Mouse (Mus musculus): ENCODE measurements at regions not wholly inside any gene's neighbourhood (a gene's known extent, or its start where the extent isn't known, plus 50 kb on each side); places are given as distances from the start of the nearest gene placed in this dataset.
"Not testable (repeated sequence)": the region's sequence is repeated elsewhere in the genome, so short reads cannot be mapped to it uniquely, and the experiment has no call there.

DNA sequence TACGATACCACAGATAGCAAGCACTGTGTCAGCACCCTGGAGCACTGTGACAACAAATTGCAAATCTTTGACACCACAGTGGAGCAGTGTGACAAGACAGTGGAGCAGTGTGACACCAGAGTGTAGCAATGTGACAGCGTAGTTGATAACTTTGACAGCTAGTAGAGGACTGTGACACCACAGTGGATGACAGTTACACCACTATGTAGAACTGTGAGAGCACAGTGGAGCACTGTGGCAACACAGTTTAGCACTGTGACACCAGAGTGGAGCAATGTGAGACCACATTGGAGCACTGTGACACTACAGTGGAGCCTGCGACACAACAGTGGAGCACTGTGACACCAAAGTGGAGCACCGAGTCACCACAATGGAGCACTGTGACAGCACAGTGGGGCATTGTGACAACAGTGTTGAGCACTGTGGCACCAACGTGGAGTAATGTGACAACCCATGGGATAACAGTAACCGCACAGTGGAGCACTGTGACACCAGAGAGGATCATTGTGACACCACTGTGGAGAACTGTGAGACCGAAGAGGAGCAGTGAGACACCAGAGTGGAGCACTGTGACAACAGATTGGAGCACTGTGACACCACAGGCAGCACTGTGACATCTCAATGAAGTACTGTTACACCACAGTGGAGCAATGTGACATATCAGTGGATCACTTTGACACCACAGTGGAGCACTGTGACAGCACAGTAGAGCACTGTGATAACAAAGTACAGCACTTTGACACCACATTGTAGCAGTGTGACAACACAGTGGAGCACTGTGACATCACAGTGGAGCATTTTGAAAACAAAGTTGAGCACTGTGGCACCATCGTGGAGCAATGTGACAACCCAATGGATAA, 83.7 kb upstream of the Vmn1r2 start:
- ATAC-seq (ENCODE audit: extremely low read depth, insufficient number of reproducible peaks, low FRiP score, poor library complexity, severe bottlenecking), result no peak
- Histone ChIP-seq H3K27me3 (ENCODE audit: insufficient read depth, low read length) (no peaks in the 10 kb centered on the region), H3K4me1 (ENCODE audit: insufficient read depth, low read depth, low read length) (no peaks in the 10 kb centered on the region), H3K36me3 (replicated peaks) (no peaks in the 10 kb centered on the region), H3K4me3 (ENCODE audit: low read depth, low read length) (peak overlapping the region; percentile 0; the same call in 1 of the 2 replicates), H3K9me3 (replicated peaks) (peaks cover 72% of the 10 kb centered on the region)
- no peak for TF ChIP-seq CTCF (IDR thresholded peaks at IDR 0.05; ENCODE audit: low read depth, low read length)
- no peak for TF ChIP-seq TAL1 (conservative IDR thresholded peaks at IDR 0.05; ENCODE audit: low read depth, low read length)
- no peak for TF ChIP-seq GATA1 (IDR thresholded peaks at IDR 0.05; ENCODE audit: borderline replicate concordance, low read length)
- TF ChIP-seq POLR2AphosphoS5 (IDR thresholded peaks at IDR 0.05; ENCODE audit: insufficient replicate concordance, low read depth, low read length), result no peak
- no peak; the same call in 1 of the 2 replicates for TF ChIP-seq GATA2 (IDR thresholded peaks at IDR 0.05; ENCODE audit: borderline replicate concordance, low read depth, low read length)
- DNase-seq (ENCODE audit: low spot score), result no peak

DNA sequence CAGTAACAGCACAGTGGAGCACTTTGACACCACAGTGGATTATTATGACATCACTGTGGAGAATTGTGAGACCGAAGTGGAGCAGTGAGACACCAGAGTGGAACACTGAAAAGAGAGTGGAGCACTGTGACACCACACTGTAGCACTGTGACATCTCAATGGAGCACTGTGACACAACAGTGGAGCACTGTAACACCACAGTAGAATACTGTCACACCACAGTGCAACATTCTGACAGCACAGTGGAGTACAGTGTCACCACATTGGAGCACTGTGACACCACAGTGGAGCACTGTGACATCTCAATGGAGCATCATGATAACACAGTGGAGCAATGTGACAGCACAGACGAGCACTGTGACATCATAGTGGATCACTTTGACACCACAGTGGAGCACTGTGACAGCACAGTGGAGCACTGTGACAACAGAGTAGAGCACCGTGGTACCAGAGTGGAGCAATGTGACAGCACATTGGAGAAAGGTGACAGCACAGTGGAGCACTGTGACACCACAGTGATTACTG, 83.0 kb upstream of the Vmn1r2 start:
- ATAC-seq (ENCODE audit: extremely low read depth, insufficient number of reproducible peaks, low FRiP score, poor library complexity, severe bottlenecking), result no peak
- Histone ChIP-seq H3K27me3 (ENCODE audit: insufficient read depth, low read length) (no peaks in the 10 kb centered on the region), H3K9me3 (replicated peaks) (peaks cover 71% of the 10 kb centered on the region), H3K36me3 (replicated peaks) (no peaks in the 10 kb centered on the region), H3K4me1 (ENCODE audit: insufficient read depth, low read depth, low read length) (no peaks in the 10 kb centered on the region), H3K4me3 (ENCODE audit: low read depth, low read length) (peak overlapping the region; percentile 2; the same call in 1 of the 2 replicates)
- no peak for DNase-seq (ENCODE audit: low spot score)
- peak; percentile 4; the same call in 1 of the 2 replicates for TF ChIP-seq TAL1 (conservative IDR thresholded peaks at IDR 0.05; ENCODE audit: low read depth, low read length)
- no peak for TF ChIP-seq GATA1 (IDR thresholded peaks at IDR 0.05; ENCODE audit: borderline replicate concordance, low read length)
- TF ChIP-seq GATA2 (IDR thresholded peaks at IDR 0.05; ENCODE audit: borderline replicate concordance, low read depth, low read length), result no peak; the same call in 1 of the 2 replicates
- TF ChIP-seq POLR2AphosphoS5 (IDR thresholded peaks at IDR 0.05; ENCODE audit: insufficient replicate concordance, low read depth, low read length), result peak; percentile 41; the same call in 1 of the 2 replicates
- peak; percentile 2; the same call in 1 of the 2 replicates for TF ChIP-seq CTCF (IDR thresholded peaks at IDR 0.05; ENCODE audit: low read depth, low read length)

DNA sequence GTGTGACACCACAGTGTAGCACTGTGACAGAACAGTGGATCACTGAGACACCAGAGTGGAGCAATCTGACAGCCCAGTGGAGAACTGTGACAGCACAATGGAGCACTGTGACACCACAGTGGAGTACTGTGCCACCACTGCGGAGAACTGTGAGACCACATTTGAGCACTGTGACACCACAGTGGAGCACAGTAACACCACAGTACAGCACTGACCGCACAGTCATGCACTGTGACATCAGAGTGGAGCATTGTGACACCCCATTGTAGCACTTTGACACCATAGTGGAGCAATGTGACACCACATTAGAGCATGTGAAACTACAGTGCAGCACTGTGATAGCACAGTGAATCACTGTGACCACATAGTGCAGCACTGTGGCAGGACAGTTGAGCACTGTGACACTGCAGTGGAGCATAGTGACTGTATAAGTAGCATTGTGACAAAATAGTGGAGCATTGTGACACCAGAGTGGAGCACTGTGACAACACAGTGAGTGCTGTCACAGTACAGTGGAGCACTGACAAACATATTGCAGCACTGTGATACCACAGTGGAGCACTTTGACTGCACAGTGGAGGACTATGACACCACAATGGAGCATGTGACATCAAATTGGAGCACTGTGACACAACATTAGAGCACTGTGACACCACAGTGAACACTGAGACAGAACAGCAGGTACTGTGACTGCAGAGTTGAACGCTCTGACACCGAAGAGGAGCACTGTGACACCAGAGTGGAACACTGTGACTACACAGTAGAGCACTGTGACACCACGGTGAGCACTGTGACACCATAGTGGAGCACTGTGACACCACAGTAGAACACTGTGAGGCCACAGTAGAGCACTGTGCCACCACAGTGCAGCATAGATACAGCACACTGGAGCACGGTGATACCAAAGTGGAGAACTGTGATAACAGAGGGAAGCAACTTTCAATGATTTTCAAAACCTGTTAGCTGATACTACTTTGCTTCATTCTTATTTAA, 81.4 kb upstream of the Vmn1r2 start:
- ATAC-seq (ENCODE audit: extremely low read depth, insufficient number of reproducible peaks, low FRiP score, poor library complexity, severe bottlenecking), result no peak
- TF ChIP-seq POLR2AphosphoS5 (IDR thresholded peaks at IDR 0.05; ENCODE audit: insufficient replicate concordance, low read depth, low read length) (peak; percentile 60; the same call in 1 of the 2 replicates), GATA1 (IDR thresholded peaks at IDR 0.05; ENCODE audit: borderline replicate concordance, low read length) (no peak), GATA2 (IDR thresholded peaks at IDR 0.05; ENCODE audit: borderline replicate concordance, low read depth, low read length) (no peak; the same call in 1 of the 2 replicates), TAL1 (conservative IDR thresholded peaks at IDR 0.05; ENCODE audit: low read depth, low read length) (no peak; the same call in 1 of the 2 replicates), CTCF (IDR thresholded peaks at IDR 0.05; ENCODE audit: low read depth, low read length) (peak; percentile 17)
- H3K27me3 ChIP-seq (ENCODE audit: insufficient read depth, low read length), result no peaks in the 10 kb centered on the region
- no peaks in the 10 kb centered on the region for H3K4me1 ChIP-seq (ENCODE audit: insufficient read depth, low read depth, low read length)
- no peak for DNase-seq (ENCODE audit: low spot score)
- no peaks in the 10 kb centered on the region for H3K36me3 ChIP-seq (replicated peaks)
- H3K4me3 ChIP-seq (ENCODE audit: low read depth, low read length), result no peak overlapping the region; the same call in 1 of the 2 replicates
- peaks cover 67% of the 10 kb centered on the region for H3K9me3 ChIP-seq (replicated peaks)

DNA sequence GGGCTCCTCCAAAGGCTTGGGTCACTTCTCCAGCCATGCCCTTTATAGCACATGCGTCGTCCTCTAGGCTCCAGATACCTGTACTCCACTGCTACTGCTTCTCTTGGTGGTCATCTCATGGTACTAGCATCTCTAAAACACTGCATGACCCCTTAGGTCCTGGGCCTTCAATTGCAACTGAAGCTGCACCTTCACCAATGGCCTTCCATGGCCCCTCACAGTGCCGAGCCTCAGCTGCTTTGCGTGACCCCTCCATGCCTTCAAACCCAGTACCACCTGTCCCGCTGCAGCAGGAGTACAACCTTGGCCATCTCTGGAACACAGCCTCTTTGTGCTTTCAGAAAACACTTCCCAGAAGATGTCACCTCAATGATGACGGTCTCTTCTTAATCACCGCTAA, 79.5 kb upstream of the Vmn1r2 start:
- H3K36me3 ChIP-seq (replicated peaks); H3K4me3 ChIP-seq (ENCODE audit: low read depth, low read length); H3K27me3 ChIP-seq (ENCODE audit: insufficient read depth, low read length); H3K4me1 ChIP-seq (ENCODE audit: insufficient read depth, low read depth, low read length); DNase-seq (ENCODE audit: low spot score); ATAC-seq (ENCODE audit: extremely low read depth, insufficient number of reproducible peaks, low FRiP score, poor library complexity, severe bottlenecking): not testable (repeated sequence)
- H3K9me3 ChIP-seq (replicated peaks), result peaks cover 49% of the 10 kb centered on the region

DNA sequence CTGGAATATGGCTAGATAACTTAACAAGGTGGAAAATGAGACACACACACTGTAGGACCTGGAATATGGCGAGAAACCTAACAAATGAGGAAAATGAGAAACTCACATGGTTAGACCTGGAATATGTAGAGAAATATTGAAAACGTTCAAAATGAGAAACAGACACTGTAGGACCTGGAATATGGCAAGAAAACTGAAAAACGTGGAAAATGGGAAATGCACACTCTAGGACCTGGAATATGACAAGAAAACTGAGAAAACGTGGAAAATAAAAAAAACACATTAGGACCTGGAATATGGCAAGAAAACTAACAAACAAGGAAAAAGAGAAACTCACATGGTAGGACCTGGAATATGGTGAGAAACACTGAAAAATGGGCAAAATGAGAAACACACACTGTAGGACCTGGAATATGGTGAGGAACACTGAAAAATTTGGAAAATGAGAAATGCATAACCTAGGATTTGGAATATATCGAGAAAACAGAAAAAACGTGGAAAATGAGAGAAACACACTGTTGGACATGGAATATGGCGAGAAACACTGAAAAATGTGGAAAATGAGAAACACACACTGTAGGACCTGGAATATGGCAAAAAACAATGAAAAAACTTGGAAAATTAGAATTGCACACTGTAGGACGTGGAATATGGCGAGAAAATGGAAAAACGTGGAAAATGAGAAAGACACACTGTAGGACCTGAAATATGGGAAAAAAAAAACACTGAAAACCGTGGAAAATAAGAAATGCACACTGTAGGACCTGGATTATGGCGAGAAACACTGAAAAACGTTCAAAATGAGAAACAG, 77.3 kb upstream of the Vmn1r2 start:
- Histone ChIP-seq H3K4me1 (ENCODE audit: insufficient read depth, low read depth, low read length) (no peaks in the 10 kb centered on the region), H3K9me3 (replicated peaks) (peaks cover 27% of the 10 kb centered on the region), H3K27me3 (ENCODE audit: insufficient read depth, low read length) (no peaks in the 10 kb centered on the region), H3K36me3 (replicated peaks) (no peaks in the 10 kb centered on the region), H3K4me3 (ENCODE audit: low read depth, low read length) (no peak overlapping the region)
- ATAC-seq (ENCODE audit: extremely low read depth, insufficient number of reproducible peaks, low FRiP score, poor library complexity, severe bottlenecking) (peak; percentile 69), DNase-seq (ENCODE audit: low spot score) (no peak)
- no peak for TF ChIP-seq GATA1 (IDR thresholded peaks at IDR 0.05; ENCODE audit: borderline replicate concordance, low read length)
- TF ChIP-seq TAL1 (conservative IDR thresholded peaks at IDR 0.05; ENCODE audit: low read depth, low read length), result no peak
- no peak for TF ChIP-seq POLR2AphosphoS5 (IDR thresholded peaks at IDR 0.05; ENCODE audit: insufficient replicate concordance, low read depth, low read length)
- TF ChIP-seq GATA2 (IDR thresholded peaks at IDR 0.05; ENCODE audit: borderline replicate concordance, low read depth, low read length), result no peak
- no peak for TF ChIP-seq CTCF (IDR thresholded peaks at IDR 0.05; ENCODE audit: low read depth, low read length)
